Mouse (Mus musculus): Measurements from ENCODE around the gene Isg20l2. TPM values are rescaled to one million over a fixed set of nuclear protein-coding genes. Genes with fewer than 3 reads are reported as not detected.

The Isg20l2 gene
- polyA plus RNA-seq, 1 experiment from 2014 or later: 13.2 TPM

- Histone ChIP-seq H3K4me2 (ENCODE audit: low read depth, low read length) (peak overlapping the region; percentile 26; the same call in 1 of the 2 replicates), H3K9ac (replicated peaks) (no peak overlapping the region; the same call in 1 of the 2 replicates), H3K27me3 (ENCODE audit: insufficient read depth, low read length) (peaks cover 67% of the 10 kb centered on the region), H3K36me3 (replicated peaks; ENCODE audit: insufficient read depth, low read length) (no peaks in the 10 kb centered on the region), H3K4me1 (ENCODE audit: insufficient read depth) (peaks cover 11% of the 10 kb centered on the region), H3K4me3 (ENCODE audit: low read depth, low read length) (peak overlapping the region; percentile 5; the same call in 1 of the 2 replicates), H3K9me3 (ENCODE audit: low read length) (no peaks in the 10 kb centered on the region), H3K27ac (ENCODE audit: low read depth) (no peak overlapping the region)
- TF ChIP-seq CTCF (IDR thresholded peaks at IDR 0.05; ENCODE audit: low read depth) (no peak), EP300 (IDR thresholded peaks at IDR 0.05; ENCODE audit: low read depth) (no peak)
- ATAC-seq (no peak), DNase-seq (no peak)
- 3% methylated on average over 17 of the region's 17 CpGs for WGBS (ENCODE audit: insufficient replicate concordance)
These were observed 17.7 kb downstream of the Isg20l2 start for GRCm38 (mm10) chr3:87947811-87948199.

- no peak for ATAC-seq
These were observed 18.5 kb downstream of the Isg20l2 start, which contains the start of gene Crabp2 for GRCm38 (mm10) chr3:87948378-87949265. Gene Crabp2, plus strand, starts transcription at chr3:87948666.

GRCm38 (mm10) chr3:87949266-87949954 is 19.3 kb downstream of the Isg20l2 start:
- ATAC-seq: no peak
- DNase-seq: no peak
- 17% methylated on average over 16 of the region's 16 CpGs for WGBS (ENCODE audit: insufficient replicate concordance)
- peaks cover 80% of the 10 kb centered on the region for H3K27me3 ChIP-seq (ENCODE audit: insufficient read depth, low read length)
- H3K27ac ChIP-seq (ENCODE audit: low read depth): no peak overlapping the region
- no peak overlapping the region for H3K9ac ChIP-seq (replicated peaks)
- H3K4me1 ChIP-seq (ENCODE audit: insufficient read depth): peaks cover 11% of the 10 kb centered on the region
- H3K36me3 ChIP-seq (replicated peaks; ENCODE audit: insufficient read depth, low read length): no peaks in the 10 kb centered on the region
- no peak overlapping the region for H3K4me2 ChIP-seq (ENCODE audit: low read depth, low read length)
- TF ChIP-seq EP300 (IDR thresholded peaks at IDR 0.05; ENCODE audit: low read depth): no peak
- no peak for TF ChIP-seq CTCF (IDR thresholded peaks at IDR 0.05; ENCODE audit: low read depth)
- H3K9me3 ChIP-seq (ENCODE audit: low read length): no peaks in the 10 kb centered on the region
- no peak overlapping the region for H3K4me3 ChIP-seq (ENCODE audit: low read depth, low read length)

More at GRCm38 (mm10) chr3:87948378-87949265, 18.5 kb downstream of the Isg20l2 start, which contains the start of gene Crabp2:
- 4% methylated on average over 35 of the region's 35 CpGs for WGBS (ENCODE audit: insufficient replicate concordance)
- no peaks in the 10 kb centered on the region for H3K9me3 ChIP-seq (ENCODE audit: low read length)
- peak within 1 kb of the TSS; percentile 19; the same call in 1 of the 2 replicates for H3K4me3 ChIP-seq (ENCODE audit: low read depth, low read length)
- no peak within 1 kb of the TSS for H3K27ac ChIP-seq (ENCODE audit: low read depth)
- TF ChIP-seq EP300 (IDR thresholded peaks at IDR 0.05; ENCODE audit: low read depth) (no peak), CTCF (IDR thresholded peaks at IDR 0.05; ENCODE audit: low read depth) (no peak)
- H3K4me2 ChIP-seq (ENCODE audit: low read depth, low read length): peak within 1 kb of the TSS; percentile 26; the same call in 1 of the 2 replicates
- H3K36me3 ChIP-seq (replicated peaks; ENCODE audit: insufficient read depth, low read length): no peaks in the 10 kb centered on the region
- H3K27me3 ChIP-seq (ENCODE audit: insufficient read depth, low read length): peaks cover 75% of the 10 kb centered on the region
- H3K9ac ChIP-seq (replicated peaks): no peak within 1 kb of the TSS; the same call in 1 of the 2 replicates
- H3K4me1 ChIP-seq (ENCODE audit: insufficient read depth): peaks cover 11% of the 10 kb centered on the region
- DNase-seq: no peak

- WGBS (ENCODE audit: insufficient replicate concordance): 12% methylated on average over 13 of the region's 13 CpGs
- Histone ChIP-seq H3K9me3 (ENCODE audit: low read length) (no peaks in the 10 kb centered on the region), H3K27me3 (ENCODE audit: insufficient read depth, low read length) (peaks cover 80% of the 10 kb centered on the region), H3K4me1 (ENCODE audit: insufficient read depth) (peaks cover 11% of the 10 kb centered on the region), H3K4me3 (ENCODE audit: low read depth, low read length) (no peak overlapping the region), H3K9ac (replicated peaks) (no peak overlapping the region), H3K36me3 (replicated peaks; ENCODE audit: insufficient read depth, low read length) (no peaks in the 10 kb centered on the region), H3K27ac (ENCODE audit: low read depth) (no peak overlapping the region), H3K4me2 (ENCODE audit: low read depth, low read length) (no peak overlapping the region)
- no peak for ATAC-seq
- no peak for DNase-seq
- TF ChIP-seq CTCF (IDR thresholded peaks at IDR 0.05; ENCODE audit: low read depth): no peak
- no peak for TF ChIP-seq EP300 (IDR thresholded peaks at IDR 0.05; ENCODE audit: low read depth)
These were observed 19.9 kb downstream of the Isg20l2 start for GRCm38 (mm10) chr3:87949955-87950515.

GRCm38 (mm10) chr3:87951946-87952345 is 21.8 kb downstream of the Isg20l2 start:
- DNase-seq (no peak), ATAC-seq (no peak)
- Histone ChIP-seq H3K36me3 (replicated peaks; ENCODE audit: insufficient read depth, low read length) (no peaks in the 10 kb centered on the region), H3K4me3 (ENCODE audit: low read depth, low read length) (0 out of 2 replicates have a peak overlapping the region, but pooled peaks have one; percentile 4), H3K4me2 (ENCODE audit: low read depth, low read length) (0 out of 2 replicates have a peak overlapping the region, but pooled peaks have one; percentile 47), H3K27me3 (ENCODE audit: insufficient read depth, low read length) (peaks cover 67% of the 10 kb centered on the region), H3K4me1 (ENCODE audit: insufficient read depth) (peaks cover 11% of the 10 kb centered on the region), H3K27ac (ENCODE audit: low read depth) (no peak overlapping the region), H3K9ac (replicated peaks) (no peak overlapping the region), H3K9me3 (ENCODE audit: low read length) (no peaks in the 10 kb centered on the region)
- 10% methylated on average over 12 of the region's 12 CpGs for WGBS (ENCODE audit: insufficient replicate concordance)
- TF ChIP-seq EP300 (IDR thresholded peaks at IDR 0.05; ENCODE audit: low read depth): no peak
- TF ChIP-seq CTCF (IDR thresholded peaks at IDR 0.05; ENCODE audit: low read depth): no peak

Data from liver, postnatal 0 days (tissue).